Mouse (Mus musculus) lung, postnatal 4 days (tissue): ENCODE measurements around the gene Phf20.

Source experiments
- DNase-seq, 2 experiments: peaks; one replicate each; pipeline ENCODE4 v3.0.0; 2021

The Phf20 gene

GRCm38 (mm10) chr2:156278226-156279017 lies 82.2 kb downstream of the Phf20 start:
- peak; percentile 89 to 90 for DNase-seq

- DNase-seq = no peak
Observed at GRCm38 (mm10) chr2:156281227-156281626, 85.0 kb downstream of the Phf20 start.

- no peak for DNase-seq
Observed at GRCm38 (mm10) chr2:156285161-156285560, 88.9 kb downstream of the Phf20 start.

GRCm38 (mm10) chr2:156286733-156287132 lies 90.5 kb downstream of the Phf20 start:
- DNase-seq = no peak

GRCm38 (mm10) chr2:156288222-156288621 lies 92.0 kb downstream of the Phf20 start:
- no peak for DNase-seq

- no peak for DNase-seq
Observed at GRCm38 (mm10) chr2:156289552-156290160, 93.4 kb downstream of the Phf20 start.

- no peak for DNase-seq
Observed at GRCm38 (mm10) chr2:156291998-156292397, 95.7 kb downstream of the Phf20 start.

- DNase-seq = no peak
Observed at GRCm38 (mm10) chr2:156295601-156296063, 99.4 kb downstream of the Phf20 start.

- DNase-seq = no peak
Observed at GRCm38 (mm10) chr2:156296190-156296589, 99.9 kb downstream of the Phf20 start.

GRCm38 (mm10) chr2:156297653-156298052 lies 101.4 kb downstream of the Phf20 start:
- DNase-seq = peak in 1 of 2 experiments; percentile 42

- no peak for DNase-seq
Observed at GRCm38 (mm10) chr2:156298458-156298857, 102.2 kb downstream of the Phf20 start.

GRCm38 (mm10) chr2:156302063-156302462 lies 105.8 kb downstream of the Phf20 start:
- no peak for DNase-seq

- DNase-seq = no peak
Observed at GRCm38 (mm10) chr2:156304351-156304750, 108.1 kb downstream of the Phf20 start.

- DNase-seq = no peak
Observed at GRCm38 (mm10) chr2:156305818-156306217, 109.6 kb downstream of the Phf20 start.

- DNase-seq = peak in 1 of 2 experiments; percentile 47
Observed at GRCm38 (mm10) chr2:156307261-156307660, 111.0 kb downstream of the Phf20 start.

GRCm38 (mm10) chr2:156309948-156310347 lies 113.7 kb downstream of the Phf20 start:
- DNase-seq = no peak

- DNase-seq = no peak
Observed at GRCm38 (mm10) chr2:156310455-156310854, 114.2 kb downstream of the Phf20 start.

- DNase-seq = no peak
Observed at GRCm38 (mm10) chr2:156310945-156311344, 114.7 kb downstream of the Phf20 start.

GRCm38 (mm10) chr2:156311441-156311840 lies 115.2 kb downstream of the Phf20 start:
- DNase-seq = no peak

GRCm38 (mm10) chr2:156311841-156312291 lies 115.6 kb downstream of the Phf20 start:
- DNase-seq = peak; percentile 75 to 84

GRCm38 (mm10) chr2:156312297-156312897 lies 116.1 kb downstream of the Phf20 start, which contains the start of the genes Cnbd2 and Scand1:
Gene Cnbd2 (plus strand): TSS chr2:156312299.
Gene Scand1 (minus strand): TSS chr2:156312704.
- DNase-seq = peak; percentile 87 to 89

GRCm38 (mm10) chr2:156313153-156313552 lies 116.9 kb downstream of the Phf20 start:
- no peak for DNase-seq

- DNase-seq = no peak
Observed at GRCm38 (mm10) chr2:156314811-156315210, 118.5 kb downstream of the Phf20 start.

- DNase-seq = no peak
Observed at GRCm38 (mm10) chr2:156318491-156318890, 122.2 kb downstream of the Phf20 start.
